Mouse (Mus musculus) cerebellum, adult 2 months (tissue): Measurements from ENCODE around the gene Atg101. TPM values are rescaled to one million over a fixed set of nuclear protein-coding genes. Genes with fewer than 3 reads are reported as not detected.

Experiments
- DNase-seq, 2 experiments: peaks; one replicate each; pipeline ENCODE4 v3.0.0; 2021
- H3K27ac ChIP-seq: fragments of 200-500 bp; 2 replicates; pipeline ENCODE4 v1.5.1; 2012; ENCODE audit warnings: low read length, control low read depth, inconsistent platforms; ENCODE audit not compliant: insufficient read depth
- H3K27me3 ChIP-seq: fragments of 200-500 bp; 2 replicates; pipeline ENCODE4 v1.6.1; 2012; ENCODE audit warnings: inconsistent platforms, mild to moderate bottlenecking, low read length, moderate library complexity; ENCODE audit not compliant: control insufficient read depth, insufficient read depth
- H3K4me1 ChIP-seq: fragments of 200-500 bp; 2 replicates; pipeline ENCODE4 v1.6.1; 2011; ENCODE audit warnings: low read length; ENCODE audit not compliant: control insufficient read depth, insufficient read depth
- H3K4me3 ChIP-seq: fragments of 200-500 bp; replicated peaks from 2 replicates; pipeline ENCODE3; 2011; ENCODE audit warnings: mild to moderate bottlenecking, low read depth, low read length, control low read depth; ENCODE audit not compliant: insufficient read depth
- CTCF ChIP-seq: fragments of 200-500 bp; IDR thresholded peaks from 2 replicates; pipeline ENCODE4 v1.5.1; 2011; ENCODE audit warnings: low read depth, mild to moderate bottlenecking, control low read depth, low read length, moderate library complexity, borderline replicate concordance; ENCODE audit not compliant: insufficient read depth
- POLR2A ChIP-seq: fragments of 200-500 bp; IDR thresholded peaks from 2 replicates; pipeline ENCODE4 v1.6.1; 2011; ENCODE audit warnings: low read length, control low read depth, borderline replicate concordance; ENCODE audit not compliant: insufficient read depth
- WGBS: fragments of 180-500 bp; shearing (Covaris S2); methylation state at CpG from one replicate; pipeline ENCODE4 v1.1.7; 2018; 5-methylcytosine and 5-hydroxymethylcytosine counted together
- polyA plus RNA-seq: library from polyadenylated mRNA; depleted of rRNA; stranded (reverse); fragments of >200 nt; gene quantifications from 2 replicates; pipeline ENCODE4 v1.2.3, GENCODE M21; 2012; rRNA removed

Atg101 gene
- polyA plus RNA-seq, 1 experiment, result 49.6 TPM

- no peak for TF ChIP-seq POLR2A
- TF ChIP-seq CTCF, result no peak
- 89% methylated on average over 4 of the region's 4 CpGs for WGBS
- no peak overlapping the region for H3K4me3 ChIP-seq
Measured at GRCm38 (mm10) chr15:101331090-101331489, 47.0 kb downstream of the Atg101 start.

GRCm38 (mm10) chr15:101332370-101332769 is 48.3 kb downstream of the Atg101 start:
- H3K4me3 ChIP-seq, result no peak overlapping the region
- TF ChIP-seq CTCF (no peak), POLR2A (no peak)
- DNase-seq, result peak in 1 of 2 experiments; percentile 36
- 44% methylated on average over 4 of the region's 4 CpGs for WGBS
- H3K4me1 ChIP-seq, result peaks cover 7% of the 10 kb centered on the region; the same call in 1 of the 2 replicates
- no peak overlapping the region for H3K27ac ChIP-seq
- H3K27me3 ChIP-seq, result no peaks in the 10 kb centered on the region

More at GRCm38 (mm10) chr15:101331090-101331489, 47.0 kb downstream of the Atg101 start:
- H3K27ac ChIP-seq, result no peak overlapping the region
- no peak for DNase-seq
- peaks cover 7% of the 10 kb centered on the region; the same call in 1 of the 2 replicates for H3K4me1 ChIP-seq
- no peaks in the 10 kb centered on the region for H3K27me3 ChIP-seq

GRCm38 (mm10) chr15:101333165-101333564 is 49.1 kb downstream of the Atg101 start:
- no peak for TF ChIP-seq POLR2A
- no peak for TF ChIP-seq CTCF
- DNase-seq, result no peak
- WGBS, result 54% methylated on average over 1 of the region's 1 CpGs
- Histone ChIP-seq H3K4me1 (peaks cover 7% of the 10 kb centered on the region; the same call in 1 of the 2 replicates), H3K27ac (no peak overlapping the region), H3K27me3 (no peaks in the 10 kb centered on the region), H3K4me3 (no peak overlapping the region)

GRCm38 (mm10) chr15:101333648-101334047 is 49.6 kb downstream of the Atg101 start:
- Histone ChIP-seq H3K27ac (no peak overlapping the region), H3K4me1 (peaks cover 7% of the 10 kb centered on the region; the same call in 1 of the 2 replicates), H3K4me3 (no peak overlapping the region), H3K27me3 (no peaks in the 10 kb centered on the region)
- no peak for TF ChIP-seq POLR2A
- no peak for TF ChIP-seq CTCF
- WGBS, result 82% methylated on average over 4 of the region's 4 CpGs
- no peak for DNase-seq

GRCm38 (mm10) chr15:101336474-101337174 is 52.6 kb downstream of the Atg101 start:
- WGBS, result 60% methylated on average over 24 of the region's 24 CpGs

GRCm38 (mm10) chr15:101338359-101338758 is 54.3 kb downstream of the Atg101 start:
- 80% methylated on average over 4 of the region's 4 CpGs for WGBS
- TF ChIP-seq CTCF (no peak), POLR2A (no peak)
- no peaks in the 10 kb centered on the region for H3K4me1 ChIP-seq
- no peak overlapping the region for H3K27ac ChIP-seq
- H3K4me3 ChIP-seq, result no peak overlapping the region
- H3K27me3 ChIP-seq, result no peaks in the 10 kb centered on the region
- no peak for DNase-seq

More at GRCm38 (mm10) chr15:101336474-101337174, 52.6 kb downstream of the Atg101 start:
- H3K27ac ChIP-seq, result no peak overlapping the region
- H3K27me3 ChIP-seq, result no peaks in the 10 kb centered on the region
- TF ChIP-seq CTCF (no peak), POLR2A (no peak)
- H3K4me1 ChIP-seq, result no peaks in the 10 kb centered on the region
- H3K4me3 ChIP-seq, result no peak overlapping the region
- DNase-seq, result no peak

GRCm38 (mm10) chr15:101339537-101339936 is 55.5 kb downstream of the Atg101 start:
- Histone ChIP-seq H3K27ac (no peak overlapping the region), H3K4me3 (no peak overlapping the region), H3K27me3 (no peaks in the 10 kb centered on the region), H3K4me1 (no peaks in the 10 kb centered on the region)
- peak; percentile 76 to 85 for DNase-seq
- WGBS, result 2% methylated on average over 2 of the region's 2 CpGs
- TF ChIP-seq POLR2A, result no peak
- TF ChIP-seq CTCF, result peak; percentile 96

Other genes starting within 250 kb of the Atg101 start
- not detected in 2 replicates for gene Gm47841, start 236.9 kb upstream of the Atg101 start, polyA plus RNA-seq
- gene Fignl2, start 205.7 kb upstream of the Atg101 start, polyA plus RNA-seq, result 2.5 and 2.7 TPM in 2 replicates
- gene Ankrd33, start 168.5 kb upstream of the Atg101 start, polyA plus RNA-seq, result 0.10 and 0.33 TPM in 2 replicates
- gene Acvrl1, start 155.8 kb upstream of the Atg101 start, polyA plus RNA-seq, result 15.3 and 17.2 TPM in 2 replicates
- gene Acvr1b, start 110.2 kb upstream of the Atg101 start, polyA plus RNA-seq, result 54.5 and 55.2 TPM in 2 replicates
- gene Grasp, start 60.1 kb upstream of the Atg101 start, polyA plus RNA-seq, result 5.0 and 5.3 TPM in 2 replicates
- 13.1 and 16.4 TPM in 2 replicates for gene Nr4a1, start 30.0 kb upstream of the Atg101 start, polyA plus RNA-seq
- gene 6030408B16Rik, start 8.9 kb downstream of the Atg101 start, polyA plus RNA-seq, result 0.15 and 0.27 TPM in 2 replicates
- 0.05 and 0.30 TPM in 2 replicates for gene Krt80, start 85.9 kb downstream of the Atg101 start, polyA plus RNA-seq
- gene Krt7, start 126.8 kb downstream of the Atg101 start, polyA plus RNA-seq, result 0.33 and 0.36 TPM in 2 replicates
- gene Krt87, start 154.5 kb downstream of the Atg101 start, polyA plus RNA-seq, result 0.13 and 0.15 TPM in 2 replicates
- not detected in 2 replicates for gene Krt88, start 163.5 kb downstream of the Atg101 start, polyA plus RNA-seq
- gene Krt81, start 179.5 kb downstream of the Atg101 start, polyA plus RNA-seq, result not detected in 2 replicates
- gene Krt86, start 189.2 kb downstream of the Atg101 start, polyA plus RNA-seq, result not detected in 2 replicates
- not detected in 2 replicates for gene Krt83, start 207.2 kb downstream of the Atg101 start, polyA plus RNA-seq
- not detected in 2 replicates for gene Gm49425, start 233.0 kb downstream of the Atg101 start, polyA plus RNA-seq
- not detected in 2 replicates for gene Krt84, start 248.5 kb downstream of the Atg101 start, polyA plus RNA-seq